Mouse (Mus musculus): ENCODE measurements around the gene Ndst2. TPM values are rescaled to one million over a fixed set of nuclear protein-coding genes. Genes with fewer than 3 reads are reported as not detected.

Gene Ndst2
- polyA plus RNA-seq (2014; fragmentation: Illumina TruSeq; extraction: RNeasy Lipid Tissue Mini Kit (QIAGEN cat#74804); ENCODE audit: low replicate concordance): 2.9 TPM

GRCm38 (mm10) chr14:20733952-20734774, at the start of gene Ndst2:
Gene Ndst2 (minus strand): TSS chr14:20734562.

GRCm38 (mm10) chr14:20707201-20708190, 26.9 kb downstream of the Ndst2 start, which contains the start of gene Zswim8:
Gene Zswim8 (plus strand): TSS chr14:20707552.

GRCm38 (mm10) chr14:20702741-20703381, 31.5 kb downstream of the Ndst2 start, which contains the start of gene Chchd1:
Gene Chchd1 (plus strand): TSS chr14:20703006.

GRCm38 (mm10) chr14:20694884-20695760, 39.2 kb downstream of the Ndst2 start, which contains the start of gene Fut11:
Gene Fut11 (plus strand): TSS chr14:20694968.

GRCm38 (mm10) chr14:20674064-20674833, 60.1 kb downstream of the Ndst2 start, which contains the start of gene Sec24c:
Gene Sec24c (plus strand): TSS chr14:20674308.

Other genes starting within 250 kb of the Ndst2 start
- 2.3 TPM for gene Mss51, start 237.7 kb downstream of the Ndst2 start, polyA plus RNA-seq (2014; fragmentation: Illumina TruSeq; extraction: RNeasy Lipid Tissue Mini Kit (QIAGEN cat#74804); ENCODE audit: low replicate concordance)
- gene Ppp3cb, start 188.0 kb downstream of the Ndst2 start, polyA plus RNA-seq (2014; fragmentation: Illumina TruSeq; extraction: RNeasy Lipid Tissue Mini Kit (QIAGEN cat#74804); ENCODE audit: low replicate concordance): 151 TPM
- gene Usp54, start 93.5 kb downstream of the Ndst2 start, polyA plus RNA-seq (2014; fragmentation: Illumina TruSeq; extraction: RNeasy Lipid Tissue Mini Kit (QIAGEN cat#74804); ENCODE audit: low replicate concordance): 2.2 TPM
- not detected for gene Myoz1, start 78.0 kb downstream of the Ndst2 start, polyA plus RNA-seq (2014; fragmentation: Illumina TruSeq; extraction: RNeasy Lipid Tissue Mini Kit (QIAGEN cat#74804); ENCODE audit: low replicate concordance)
- gene Synpo2l, start 66.2 kb downstream of the Ndst2 start, polyA plus RNA-seq (2014; fragmentation: Illumina TruSeq; extraction: RNeasy Lipid Tissue Mini Kit (QIAGEN cat#74804); ENCODE audit: low replicate concordance): not detected
- 42.0 TPM for gene Sec24c, start 60.3 kb downstream of the Ndst2 start, polyA plus RNA-seq (2014; fragmentation: Illumina TruSeq; extraction: RNeasy Lipid Tissue Mini Kit (QIAGEN cat#74804); ENCODE audit: low replicate concordance)
- 12.3 TPM for gene Fut11, start 39.6 kb downstream of the Ndst2 start, polyA plus RNA-seq (2014; fragmentation: Illumina TruSeq; extraction: RNeasy Lipid Tissue Mini Kit (QIAGEN cat#74804); ENCODE audit: low replicate concordance)
- 140 TPM for gene Chchd1, start 31.6 kb downstream of the Ndst2 start, polyA plus RNA-seq (2014; fragmentation: Illumina TruSeq; extraction: RNeasy Lipid Tissue Mini Kit (QIAGEN cat#74804); ENCODE audit: low replicate concordance)
- gene Zswim8, start 27.0 kb downstream of the Ndst2 start, polyA plus RNA-seq (2014; fragmentation: Illumina TruSeq; extraction: RNeasy Lipid Tissue Mini Kit (QIAGEN cat#74804); ENCODE audit: low replicate concordance): 3.4 TPM
- 8.3 TPM for gene Camk2g, start 59.5 kb upstream of the Ndst2 start, polyA plus RNA-seq (2014; fragmentation: Illumina TruSeq; extraction: RNeasy Lipid Tissue Mini Kit (QIAGEN cat#74804); ENCODE audit: low replicate concordance)
- gene Plau, start 102.1 kb upstream of the Ndst2 start, polyA plus RNA-seq (2014; fragmentation: Illumina TruSeq; extraction: RNeasy Lipid Tissue Mini Kit (QIAGEN cat#74804); ENCODE audit: low replicate concordance): 7.6 TPM
- 72.4 TPM for gene Vcl, start 194.8 kb upstream of the Ndst2 start, polyA plus RNA-seq (2014; fragmentation: Illumina TruSeq; extraction: RNeasy Lipid Tissue Mini Kit (QIAGEN cat#74804); ENCODE audit: low replicate concordance)